Mouse (Mus musculus): ENCODE measurements around the gene Wbp1. TPM values are rescaled to one million over a fixed set of nuclear protein-coding genes. Genes with fewer than 3 reads are reported as not detected.
"Not testable (repeated sequence)": the region's sequence is repeated elsewhere in the genome, so short reads cannot be mapped to it uniquely, and the experiment has no call there.

Gene Wbp1
- polyA plus RNA-seq, 1 experiment: 265 TPM

DNA sequence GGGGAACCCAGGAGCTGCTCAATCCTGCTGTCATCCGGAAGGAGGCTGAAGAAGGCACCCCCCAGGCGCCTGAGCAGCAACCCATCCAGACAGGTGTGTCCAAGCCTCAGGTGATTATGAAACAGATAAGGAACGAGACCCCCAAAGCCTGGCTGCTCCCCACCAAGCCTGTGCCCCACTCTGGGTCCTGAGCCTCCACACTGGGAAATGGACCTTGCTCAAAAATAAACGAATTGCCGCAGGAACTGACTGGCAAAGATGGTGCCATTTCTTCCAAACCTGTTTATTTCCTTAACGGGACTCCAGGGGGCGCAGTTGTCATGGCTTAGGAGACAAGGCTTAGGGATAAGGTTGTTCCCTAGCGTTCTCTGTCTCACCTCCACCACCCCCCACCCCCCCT, 41.3 kb upstream of the Wbp1 start:
- TF ChIP-seq POLR2A (IDR thresholded peaks at IDR 0.05; ENCODE audit: control insufficient read depth, extremely low read depth, insufficient read depth, low read length, poor library complexity) (no peak), CTCF (IDR thresholded peaks at IDR 0.05; ENCODE audit: borderline replicate concordance, control insufficient read depth, extremely low read depth, insufficient read depth, low read length, poor library complexity) (no peak)
- peak; percentile 51 for DNase-seq
- Histone ChIP-seq H3K27ac (ENCODE audit: control insufficient read depth, insufficient read depth, low read length) (no peak overlapping the region), H3K4me1 (replicated peaks; ENCODE audit: control insufficient read depth, insufficient read depth, low read length) (no peaks in the 10 kb centered on the region), H3K4me3 (ENCODE audit: control insufficient read depth, insufficient read depth, low read length) (no peak overlapping the region), H3K27me3 (ENCODE audit: control insufficient read depth, insufficient read depth, low read length) (peaks cover 9% of the 10 kb centered on the region; the same call in 1 of the 2 replicates), H3K36me3 (ENCODE audit: control insufficient read depth, insufficient read depth, low read length) (no peaks in the 10 kb centered on the region)
- WGBS: 4% methylated on average over 8 of the region's 8 CpGs

DNA sequence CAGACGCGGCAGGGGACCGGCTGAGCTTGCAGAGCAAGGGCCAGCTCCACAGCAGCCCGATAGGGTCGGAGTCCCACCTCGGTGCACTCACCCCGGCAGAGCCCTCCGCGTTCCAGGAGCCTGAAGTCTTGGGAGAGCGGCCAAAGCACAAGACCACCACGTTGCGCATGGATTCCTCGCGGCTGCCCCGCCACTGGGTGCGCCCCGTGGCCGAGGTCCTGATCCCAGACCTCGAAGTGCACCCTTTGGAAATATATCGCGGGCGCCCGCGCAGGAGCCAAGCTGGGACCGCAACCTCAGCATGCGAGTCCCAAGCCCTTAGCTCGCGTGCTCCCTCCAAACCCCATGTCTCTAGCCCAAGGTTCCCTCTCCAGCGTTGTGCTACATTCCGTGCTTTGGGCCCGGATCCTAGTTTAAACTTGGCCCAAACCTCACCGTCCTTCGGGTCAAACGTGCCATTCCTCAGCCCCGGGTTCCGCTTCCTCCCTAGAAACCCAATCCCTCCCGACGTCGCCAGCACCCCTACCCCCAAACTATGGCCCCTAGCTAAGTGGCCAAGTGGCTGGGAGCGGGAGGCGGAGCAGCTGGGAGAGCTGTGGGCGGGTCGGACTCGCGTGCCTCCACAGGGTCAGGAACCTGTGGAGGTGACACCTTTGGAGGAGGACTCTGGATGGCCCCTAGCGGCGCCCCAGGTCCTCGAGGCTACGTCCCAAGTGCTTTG, 40.7 kb upstream of the Wbp1 start:
- peaks cover 9% of the 10 kb centered on the region; the same call in 1 of the 2 replicates for H3K27me3 ChIP-seq (ENCODE audit: control insufficient read depth, insufficient read depth, low read length)
- no peak for DNase-seq
- no peak overlapping the region for H3K4me3 ChIP-seq (ENCODE audit: control insufficient read depth, insufficient read depth, low read length)
- no peaks in the 10 kb centered on the region for H3K4me1 ChIP-seq (replicated peaks; ENCODE audit: control insufficient read depth, insufficient read depth, low read length)
- no peak overlapping the region for H3K27ac ChIP-seq (ENCODE audit: control insufficient read depth, insufficient read depth, low read length)
- H3K36me3 ChIP-seq (ENCODE audit: control insufficient read depth, insufficient read depth, low read length): no peaks in the 10 kb centered on the region
- 5% methylated on average over 49 of the region's 49 CpGs for WGBS
- TF ChIP-seq CTCF (IDR thresholded peaks at IDR 0.05; ENCODE audit: borderline replicate concordance, control insufficient read depth, extremely low read depth, insufficient read depth, low read length, poor library complexity) (no peak), POLR2A (IDR thresholded peaks at IDR 0.05; ENCODE audit: control insufficient read depth, extremely low read depth, insufficient read depth, low read length, poor library complexity) (no peak)

DNA sequence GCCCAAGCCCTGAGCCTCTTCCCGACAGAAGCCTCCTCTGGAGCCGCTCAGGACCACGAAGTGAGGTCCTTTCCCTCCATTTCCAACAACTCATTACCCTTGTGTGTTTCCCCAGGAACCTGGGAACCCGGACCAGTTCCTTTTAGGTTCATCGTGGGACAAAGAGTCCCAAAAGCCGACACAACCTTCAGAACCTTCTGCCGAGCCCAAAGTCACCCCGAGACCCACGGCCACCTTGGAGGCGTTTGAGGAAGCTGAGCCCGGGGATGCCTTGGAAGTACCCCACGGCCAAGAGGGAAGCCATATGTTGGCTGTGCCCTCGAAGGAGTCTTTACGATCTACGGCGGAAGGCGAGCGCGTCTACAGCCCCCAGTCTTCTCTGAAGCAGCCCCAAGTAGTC, 40.1 kb upstream of the Wbp1 start:
- no peak overlapping the region for H3K27ac ChIP-seq (ENCODE audit: control insufficient read depth, insufficient read depth, low read length)
- H3K27me3 ChIP-seq (ENCODE audit: control insufficient read depth, insufficient read depth, low read length): peaks cover 9% of the 10 kb centered on the region; the same call in 1 of the 2 replicates
- TF ChIP-seq CTCF (IDR thresholded peaks at IDR 0.05; ENCODE audit: borderline replicate concordance, control insufficient read depth, extremely low read depth, insufficient read depth, low read length, poor library complexity): no peak
- no peak for TF ChIP-seq POLR2A (IDR thresholded peaks at IDR 0.05; ENCODE audit: control insufficient read depth, extremely low read depth, insufficient read depth, low read length, poor library complexity)
- 20% methylated on average over 19 of the region's 19 CpGs for WGBS
- no peaks in the 10 kb centered on the region for H3K36me3 ChIP-seq (ENCODE audit: control insufficient read depth, insufficient read depth, low read length)
- no peak for DNase-seq
- H3K4me3 ChIP-seq (ENCODE audit: control insufficient read depth, insufficient read depth, low read length): no peak overlapping the region
- H3K4me1 ChIP-seq (replicated peaks; ENCODE audit: control insufficient read depth, insufficient read depth, low read length): peaks cover 1% of the 10 kb centered on the region

DNA sequence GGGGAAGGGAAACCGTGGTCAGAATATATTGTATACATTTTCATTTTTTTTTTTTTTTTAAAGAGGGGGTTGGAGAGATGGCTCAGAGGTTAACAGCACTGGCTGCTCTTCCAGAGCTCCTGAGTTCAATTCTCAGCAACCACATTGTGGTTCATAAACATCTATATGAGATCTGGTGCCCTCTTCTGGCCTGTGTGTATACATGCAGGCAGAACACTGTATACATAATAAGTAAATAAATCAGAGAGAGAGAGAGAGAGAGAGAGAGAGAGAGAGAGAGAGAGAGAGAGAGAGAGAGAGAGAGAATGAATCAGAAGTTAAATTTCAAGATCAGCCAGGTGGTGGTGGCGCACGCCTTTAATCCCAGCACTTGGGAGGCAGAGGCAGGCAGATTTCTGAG, 38.1 kb upstream of the Wbp1 start:
- DNase-seq: peak; percentile 47
- H3K27ac ChIP-seq (ENCODE audit: control insufficient read depth, insufficient read depth, low read length); H3K27me3 ChIP-seq (ENCODE audit: control insufficient read depth, insufficient read depth, low read length); H3K4me1 ChIP-seq (replicated peaks; ENCODE audit: control insufficient read depth, insufficient read depth, low read length); H3K36me3 ChIP-seq (ENCODE audit: control insufficient read depth, insufficient read depth, low read length); H3K4me3 ChIP-seq (ENCODE audit: control insufficient read depth, insufficient read depth, low read length): not testable (repeated sequence)
- WGBS: 16% methylated on average over 3 of the region's 3 CpGs

DNA sequence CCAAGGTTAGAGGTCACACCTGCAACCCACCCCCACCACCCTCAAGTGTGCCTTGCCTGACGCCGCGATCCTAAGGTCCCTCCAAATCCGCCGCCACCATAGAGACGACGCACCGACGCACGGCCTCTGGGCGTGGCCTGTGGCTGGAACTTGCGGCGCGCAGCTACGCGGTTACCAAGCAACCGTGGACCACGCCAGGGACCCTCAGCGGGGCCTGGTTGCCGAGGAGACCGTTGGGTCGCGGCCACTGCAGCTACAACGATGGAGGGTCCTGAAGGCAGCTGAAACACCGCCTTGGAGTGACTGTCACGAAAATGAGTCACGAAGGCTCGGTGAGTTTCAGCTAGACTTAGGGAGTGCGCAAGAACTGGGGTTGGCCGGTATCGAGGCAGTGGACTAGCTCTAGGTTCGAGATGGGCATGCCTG, 34.9 kb upstream of the Wbp1 start, which contains the start of the genes Wdr54 and 1700003E16Rik:
Gene Wdr54, minus strand, starts transcription at position 139 of the 426 bp plus-strand sequence.
Gene 1700003E16Rik, plus strand, starts transcription at position 146 of the 426 bp plus-strand sequence.
- DNase-seq: peak; percentile 39
- 4% methylated on average over 32 of the region's 32 CpGs for WGBS
- TF ChIP-seq POLR2A (IDR thresholded peaks at IDR 0.05; ENCODE audit: control insufficient read depth, extremely low read depth, insufficient read depth, low read length, poor library complexity): no peak
- TF ChIP-seq CTCF (IDR thresholded peaks at IDR 0.05; ENCODE audit: borderline replicate concordance, control insufficient read depth, extremely low read depth, insufficient read depth, low read length, poor library complexity): no peak

DNA sequence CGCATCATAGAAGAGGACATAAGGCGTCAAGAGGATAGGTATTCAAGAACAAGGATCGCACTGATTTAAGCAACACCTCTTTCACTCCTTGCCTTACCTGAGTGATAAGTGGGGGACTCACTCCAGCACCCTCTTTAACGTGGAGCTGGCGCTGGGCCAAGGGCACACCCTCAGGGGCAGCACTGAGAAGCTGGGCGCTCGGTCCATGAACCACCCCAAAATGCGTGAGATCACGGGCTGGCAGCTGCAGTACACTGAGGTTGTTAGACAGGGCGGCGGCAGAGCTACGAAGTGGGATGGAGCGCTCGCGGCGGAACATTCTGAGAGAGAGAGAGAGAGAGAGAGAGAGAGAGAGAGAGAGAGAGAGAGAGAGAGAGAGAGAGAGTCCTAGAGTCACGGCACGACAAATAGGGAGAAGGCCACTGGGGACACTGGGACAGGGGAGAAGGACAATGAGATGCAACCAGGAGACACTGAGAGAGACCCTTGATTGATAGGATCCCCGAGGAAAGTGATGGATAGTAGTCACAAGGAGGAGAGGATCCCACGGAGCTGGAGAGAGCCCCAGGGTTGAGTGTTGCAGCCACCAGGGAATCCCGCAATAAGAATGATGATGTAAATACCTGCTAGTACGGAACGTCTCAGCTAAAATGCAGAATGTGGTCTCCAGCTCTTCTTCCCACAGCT, 34.3 kb upstream of the Wbp1 start:
- DNase-seq: no peak

More for the DNA sequence above, 34.9 kb upstream of the Wbp1 start, which contains the start of the genes Wdr54 and 1700003E16Rik:
- H3K4me3 ChIP-seq (ENCODE audit: control insufficient read depth, insufficient read depth, low read length): peak within 1 kb of the TSS; percentile 42
- H3K27ac ChIP-seq (ENCODE audit: control insufficient read depth, insufficient read depth, low read length): no peak within 1 kb of the TSS
- H3K27me3 ChIP-seq (ENCODE audit: control insufficient read depth, insufficient read depth, low read length): peaks cover 3% of the 10 kb centered on the region; the same call in 1 of the 2 replicates
- H3K4me1 ChIP-seq (replicated peaks; ENCODE audit: control insufficient read depth, insufficient read depth, low read length): peaks cover 7% of the 10 kb centered on the region
- H3K36me3 ChIP-seq (ENCODE audit: control insufficient read depth, insufficient read depth, low read length): no peaks in the 10 kb centered on the region

More for the DNA sequence above, 34.3 kb upstream of the Wbp1 start:
- 15% methylated on average over 23 of the region's 23 CpGs for WGBS
- Histone ChIP-seq H3K27me3 (ENCODE audit: control insufficient read depth, insufficient read depth, low read length) (no peaks in the 10 kb centered on the region; the same call in 1 of the 2 replicates), H3K4me1 (replicated peaks; ENCODE audit: control insufficient read depth, insufficient read depth, low read length) (peaks cover 7% of the 10 kb centered on the region), H3K27ac (ENCODE audit: control insufficient read depth, insufficient read depth, low read length) (no peak overlapping the region), H3K4me3 (ENCODE audit: control insufficient read depth, insufficient read depth, low read length) (peak overlapping the region; percentile 42), H3K36me3 (ENCODE audit: control insufficient read depth, insufficient read depth, low read length) (no peaks in the 10 kb centered on the region)
- TF ChIP-seq POLR2A (IDR thresholded peaks at IDR 0.05; ENCODE audit: control insufficient read depth, extremely low read depth, insufficient read depth, low read length, poor library complexity): no peak
- TF ChIP-seq CTCF (IDR thresholded peaks at IDR 0.05; ENCODE audit: borderline replicate concordance, control insufficient read depth, extremely low read depth, insufficient read depth, low read length, poor library complexity): no peak

Measured in thymus, adult 2 months (tissue).